Mouse (Mus musculus) CH12.LX (cell line): Measurements from ENCODE around the gene 1700067K01Rik.

Experiments
- GABPA ChIP-seq: IDR thresholded peaks from 2 replicates; pipeline ENCODE4 v1.6.1; 2012; ENCODE audit warnings: low read depth, low read length, improper control_type of control experiment, inconsistent platforms; ENCODE audit not compliant: insufficient replicate concordance
- ZNF384 ChIP-seq: IDR thresholded peaks from 2 replicates; pipeline ENCODE4 v1.6.1; 2012; ENCODE audit warnings: low read depth, low read length, improper control_type of control experiment, inconsistent platforms

DNA sequence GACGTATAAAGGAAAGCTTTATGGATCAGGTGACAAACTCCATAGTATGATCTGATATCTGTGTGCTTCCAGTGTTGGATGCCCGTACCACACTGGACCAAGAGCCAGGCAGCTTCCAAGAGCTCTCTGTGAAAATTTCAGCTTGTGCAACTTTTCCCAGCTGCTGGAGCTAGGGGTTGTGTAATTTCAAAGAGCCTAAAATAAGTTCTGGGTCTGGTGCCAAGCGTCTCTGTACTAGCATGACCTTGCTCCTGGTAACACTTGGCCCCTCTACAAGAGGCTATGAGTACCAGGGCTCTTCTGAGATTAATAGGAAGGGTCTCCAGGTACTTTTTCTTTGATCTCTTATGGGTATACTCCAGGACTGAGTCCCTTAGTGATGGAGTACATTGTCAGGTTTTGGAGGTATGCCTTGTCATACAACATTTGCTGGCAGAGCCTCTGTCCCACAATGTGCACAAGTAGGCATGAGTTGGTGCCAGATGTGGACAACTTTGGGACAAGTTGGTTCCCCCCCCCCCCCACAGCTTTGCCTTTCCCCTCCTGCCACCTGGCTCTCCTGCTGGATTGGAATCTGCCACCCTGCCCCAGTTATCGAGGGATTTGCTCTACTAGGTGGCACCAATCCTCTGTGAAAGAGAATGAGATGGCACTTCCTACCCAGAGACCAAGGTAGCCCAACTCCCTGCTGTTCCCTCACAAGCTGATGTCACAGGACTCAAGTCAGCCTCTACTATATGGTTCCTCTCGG, 37.1 kb upstream of the 1700067K01Rik start:
- TF ChIP-seq GABPA (no peak), ZNF384 (no peak)
